Comparison of ENCODE assay signal across 6 mouse cellular contexts in the genomic region with DNA sequence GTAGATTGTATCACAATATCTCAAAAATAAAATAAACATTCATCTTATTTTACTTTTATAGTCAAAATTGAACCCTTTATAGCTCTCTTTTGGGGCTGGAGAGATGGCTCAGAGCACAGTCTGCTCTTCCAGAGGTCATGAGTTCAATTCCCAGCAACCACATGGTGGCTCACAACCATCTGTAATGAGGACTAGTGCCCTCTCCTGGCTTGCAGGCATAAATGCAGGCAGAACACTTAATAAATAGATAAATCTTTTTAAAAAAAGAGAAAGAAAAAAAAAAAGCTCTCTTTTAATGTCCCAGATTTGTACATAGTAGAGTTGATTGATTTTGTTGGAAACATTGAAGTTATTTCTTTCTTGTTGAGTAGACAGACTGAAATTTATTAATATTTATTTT.
DNase-seq lines count a peak whose midpoint lies in the region; ATAC-seq and TF ChIP-seq lines count a peak whose summit lies in the region.
"Not testable (repeated sequence)": the region's sequence is repeated elsewhere in the genome, so short reads cannot be mapped to it uniquely, and the experiment has no call there.

No protein-coding gene starts in this region.

- H3K4me1 ChIP-seq in E14TG2a.4 (replicated peaks; ENCODE audit: low read depth, low read length); intestine, postnatal 0 days (replicated peaks; ENCODE audit: control insufficient read depth, insufficient read depth, low read length); liver, postnatal 0 days (ENCODE audit: insufficient read depth): not testable (repeated sequence)

- not testable (repeated sequence) for H3K9me3 ChIP-seq in E14TG2a.4 (ENCODE audit: low read length); intestine, postnatal 0 days (ENCODE audit: control insufficient read depth); liver, postnatal 0 days (ENCODE audit: low read length)

- intact Hi-C loops in gastrocnemius, adult 2 months (cut with DNase I); left cerebral cortex, adult 2 months (cut with DNase I): not testable (repeated sequence)

- not testable (repeated sequence) for H3K36me3 ChIP-seq in E14TG2a.4 (ENCODE audit: insufficient read depth, low read length); intestine, postnatal 0 days (ENCODE audit: control insufficient read depth, insufficient read depth); liver, postnatal 0 days (replicated peaks; ENCODE audit: insufficient read depth, low read length)

- H3K27me3 ChIP-seq in E14TG2a.4 (ENCODE audit: insufficient read depth, low read length); Patski; intestine, postnatal 0 days (replicated peaks; ENCODE audit: control insufficient read depth, insufficient read depth, low read length); liver, postnatal 0 days (ENCODE audit: insufficient read depth, low read length): not testable (repeated sequence)

- TF ChIP-seq CTCF in E14TG2a.4 (conservative IDR thresholded peaks at IDR 0.05; ENCODE audit: low read length) (peak; percentile 36), Patski (IDR thresholded peaks at IDR 0.05) (peak; percentile 63)
- peak; percentile 29 for TF ChIP-seq CTCF in gastrocnemius, adult 2 months (IDR thresholded peaks at IDR 0.05)
- peak; percentile 8; the same call in 1 of the 2 replicates for TF ChIP-seq CTCF in intestine, postnatal 0 days (IDR thresholded peaks at IDR 0.05; ENCODE audit: low read depth)
- TF ChIP-seq CTCF in left cerebral cortex, adult 2 months (IDR thresholded peaks at IDR 0.05) = peak; percentile 18; the same call in 1 of the 2 replicates
- peak; percentile 22; the same call in 1 of the 2 replicates for TF ChIP-seq CTCF in liver, postnatal 0 days (IDR thresholded peaks at IDR 0.05; ENCODE audit: low read depth)

- DNase-seq in Patski (ENCODE audit: low read depth, low spot score); gastrocnemius, adult 2 months; left cerebral cortex, adult 2 months (ENCODE audit: extremely low spot score in 1 of 2, low spot score in 2 of 2); liver, postnatal 0 days: not testable (repeated sequence)

- POLR2A ChIA-PET in Patski (lab: Charles Lee) = interaction anchor here (0.6 to 0.7 kb wide), 2 partner anchors 304 to 1182 kb away, joined by 3 to 6 read pairs; no protein-coding TSS in a partner anchor

- in situ Hi-C loops in Patski (cut with MboI; ENCODE audit: low pct_unique_long_range_greater_than_20kb) = not testable (repeated sequence)

- ATAC-seq in Patski; intestine, postnatal 0 days; liver, postnatal 0 days: not testable (repeated sequence)

- H3K4me2 ChIP-seq in intestine, postnatal 0 days (replicated peaks; ENCODE audit: low read depth); liver, postnatal 0 days (ENCODE audit: low read depth, low read length): not testable (repeated sequence)

- not testable (repeated sequence) for H3K4me3 ChIP-seq in E14TG2a.4 (replicated peaks; ENCODE audit: low read length); gastrocnemius, adult 2 months; intestine, postnatal 0 days (ENCODE audit: low read depth, low read length); left cerebral cortex, adult 2 months; liver, postnatal 0 days (ENCODE audit: low read depth, low read length)

- not testable (repeated sequence) for TF ChIP-seq EP300 in liver, postnatal 0 days (IDR thresholded peaks at IDR 0.05; ENCODE audit: low read depth)

- H3K9ac ChIP-seq in intestine, postnatal 0 days (ENCODE audit: low read depth, low read length); liver, postnatal 0 days (replicated peaks): not testable (repeated sequence)

- not testable (repeated sequence) for H3K27ac ChIP-seq in gastrocnemius, adult 2 months; intestine, postnatal 0 days (ENCODE audit: low read depth, low read length); left cerebral cortex, adult 2 months; liver, postnatal 0 days (ENCODE audit: low read depth)

- CTCF ChIA-PET in Patski (lab: Charles Lee) = interaction anchor here (1.2 to 1.3 kb wide), 2 partner anchors 11 to 15 kb away, joined by 3 to 6 read pairs; no protein-coding TSS in a partner anchor

Comparison
In these comparisons a context has a peak if more than half of its experiments do, and no peak if none do; other contexts are left out.
1. CTCF ChIP-seq: peak in every context shown above with its lines; median percentile 63 in Patski; 36 in E14TG2a.4; 29 in gastrocnemius, adult 2 months; 22 in liver, postnatal 0 days; 18 in left cerebral cortex, adult 2 months; 8 in intestine, postnatal 0 days.